Mouse (Mus musculus): ENCODE results near the gene Gbp6.
"Not testable (repeated sequence)": the region's sequence is repeated elsewhere in the genome, so short reads cannot be mapped to it uniquely, and the experiment has no call there.

Gene Gbp6

DNA sequence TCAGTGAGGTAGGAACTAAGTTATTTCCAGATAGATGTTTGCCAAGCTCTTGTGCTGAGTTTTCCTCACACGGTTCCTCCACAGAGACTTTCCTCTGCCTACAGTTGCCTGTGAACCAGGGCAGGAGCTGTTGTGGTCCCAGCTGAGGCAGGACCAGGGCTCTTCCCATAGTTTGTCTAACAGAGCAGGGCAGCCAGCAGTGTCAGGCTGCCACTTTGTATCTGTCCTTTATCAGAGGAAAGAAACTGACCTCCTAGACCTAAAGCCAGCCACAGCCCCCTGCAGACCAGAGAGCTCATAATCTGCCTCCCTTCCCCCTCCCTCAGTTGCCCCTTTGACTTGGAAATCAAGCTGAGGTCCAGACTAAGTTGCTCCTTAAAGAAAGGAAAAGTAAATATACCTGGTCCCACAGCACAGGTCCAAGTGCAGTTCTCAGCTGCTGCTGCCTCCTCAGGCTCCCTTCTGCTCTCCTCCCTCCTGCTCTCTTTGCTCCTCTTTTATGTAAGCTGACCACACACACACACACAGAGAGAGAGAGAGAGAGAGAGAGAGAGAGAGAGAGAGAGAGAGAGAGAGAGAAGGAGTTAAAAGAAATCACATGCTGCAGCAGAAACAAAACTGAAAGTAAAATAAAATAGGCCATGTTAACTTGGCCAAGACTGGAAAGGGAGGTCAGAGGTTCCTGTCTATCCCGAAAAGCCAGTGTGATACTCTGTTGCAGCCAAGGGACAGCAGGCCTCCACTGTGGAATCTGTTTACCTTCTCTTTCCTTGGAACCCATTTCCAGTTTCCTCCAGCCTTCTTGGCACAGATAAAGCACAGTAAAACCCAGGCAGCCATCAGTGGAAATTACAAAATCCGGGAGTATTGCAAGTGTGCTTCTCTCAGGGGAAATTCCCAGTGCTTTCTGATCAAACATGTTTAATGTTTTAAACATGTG lies at the start of gene Gbp6, which contains the start of gene Gm43302:
Gene Gbp6 (minus strand): TSS at position 473 of the 940 bp plus-strand sequence.
Gene Gm43302 (minus strand): TSS at position 470 of the 940 bp plus-strand sequence.
- not testable (repeated sequence) for DNase-seq (ENCODE audit: low read depth, low spot score)

- peak; percentile 65 for DNase-seq (ENCODE audit: low read depth, low spot score)
Observed at GRCm38 (mm10) chr5:105341281-105341680, 47.8 kb upstream of the Gbp6 start.

- DNase-seq (ENCODE audit: low read depth, low spot score): no peak
Observed at GRCm38 (mm10) chr5:105322543-105322942, 29.0 kb upstream of the Gbp6 start.

DNA sequence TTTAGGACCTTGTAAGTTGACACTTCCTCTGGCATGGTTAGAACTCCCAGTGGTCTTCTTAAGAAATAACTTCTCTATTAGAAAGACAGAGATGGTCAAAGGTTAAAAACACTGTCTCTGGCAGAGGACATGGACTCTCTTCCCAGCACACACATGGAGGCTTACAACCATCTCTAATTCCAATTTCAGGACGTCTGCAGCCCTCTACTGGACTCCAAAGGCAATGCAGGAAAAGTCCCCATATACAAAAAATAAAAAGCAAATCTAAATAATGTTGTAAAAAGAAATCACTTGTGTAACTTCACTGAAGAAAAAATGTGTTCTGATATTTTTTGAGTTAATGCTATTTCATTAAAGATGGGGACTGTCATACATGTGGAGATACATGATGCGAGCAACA lies 17.4 kb upstream of the Gbp6 start:
- peak; percentile 27 for DNase-seq (ENCODE audit: low read depth, low spot score)

DNA sequence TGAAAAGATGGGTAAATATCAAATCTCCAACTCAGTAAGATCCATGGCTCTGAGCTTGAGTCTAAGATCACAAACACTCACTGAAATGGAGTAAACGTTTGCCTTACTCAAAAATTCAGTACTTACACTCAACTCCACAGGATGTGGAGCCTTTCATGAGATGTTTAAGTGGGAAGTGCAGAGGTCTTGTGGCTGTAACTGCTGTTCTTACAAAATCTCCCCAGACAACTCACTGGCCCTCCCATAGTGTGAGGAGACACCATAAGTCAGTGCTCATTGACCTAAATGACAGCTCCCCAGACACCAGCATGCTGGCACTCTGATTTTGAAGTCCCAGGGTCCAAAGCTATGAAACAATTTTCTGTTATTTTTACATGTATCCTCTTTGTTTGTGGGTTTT lies 15.7 kb upstream of the Gbp6 start:
- DNase-seq (ENCODE audit: low read depth, low spot score): not testable (repeated sequence)

DNA sequence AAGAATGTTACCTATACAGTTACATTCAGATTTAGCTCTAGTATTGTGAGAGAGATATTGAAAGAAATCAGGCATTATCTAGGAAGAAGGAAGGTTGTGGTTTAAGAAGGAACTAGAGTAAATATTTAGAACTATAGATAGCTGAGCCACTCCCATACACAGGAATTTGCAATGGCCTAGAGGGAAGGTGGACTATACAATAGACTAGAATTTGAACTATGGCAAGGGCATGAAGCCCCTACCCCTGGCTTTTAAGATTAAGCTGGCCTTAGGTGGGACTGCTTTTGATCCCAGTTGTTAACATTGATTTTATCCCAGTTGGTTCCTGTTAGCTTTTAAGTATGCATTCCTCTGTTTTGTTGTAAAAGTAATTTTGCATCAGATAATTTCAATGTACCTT lies 13.4 kb upstream of the Gbp6 start:
- DNase-seq (ENCODE audit: low read depth, low spot score): peak; percentile 53

GRCm38 (mm10) chr5:105306159-105306581 lies 12.7 kb upstream of the Gbp6 start:
- no peak for DNase-seq (ENCODE audit: low read depth, low spot score)

DNA sequence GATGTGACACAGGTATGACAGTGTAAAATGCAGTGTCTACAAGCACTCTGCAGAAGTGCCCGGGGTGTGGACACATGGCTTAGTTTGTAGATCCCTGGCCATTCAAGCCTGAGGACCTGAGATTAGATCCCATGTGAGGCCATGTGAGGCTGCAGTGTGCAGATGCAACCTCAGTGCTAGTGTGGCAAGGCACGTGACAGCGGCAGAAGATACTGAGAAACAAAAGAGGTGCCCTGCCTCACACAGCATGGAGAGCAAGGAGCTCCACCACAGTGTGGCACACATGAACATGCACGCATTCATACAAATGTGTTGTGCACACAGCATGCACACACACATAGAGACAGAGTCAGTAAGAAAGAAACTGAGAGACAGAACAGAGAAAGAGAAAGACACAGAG lies 12.2 kb upstream of the Gbp6 start:
- not testable (repeated sequence) for DNase-seq (ENCODE audit: low read depth, low spot score)

DNA sequence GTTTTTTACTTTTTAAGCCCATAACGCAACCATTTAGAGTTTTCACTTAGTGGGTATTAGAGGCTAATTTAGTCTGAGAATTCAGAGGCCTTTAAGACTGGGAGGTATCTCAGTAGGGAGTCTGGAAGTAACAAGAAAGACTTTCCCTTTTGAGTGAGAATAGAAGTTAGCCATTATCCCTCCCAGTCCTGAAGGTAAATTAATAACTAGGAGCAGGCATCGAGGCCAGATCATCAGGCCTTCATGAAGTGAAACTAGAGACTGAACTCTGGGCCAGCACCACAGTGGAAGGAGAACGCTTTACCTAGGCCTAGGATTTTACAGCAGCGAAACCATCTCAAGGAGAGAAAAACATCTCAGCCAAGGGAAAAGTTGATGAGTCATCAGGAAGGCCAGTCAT lies 8.5 kb upstream of the Gbp6 start:
- DNase-seq (ENCODE audit: low read depth, low spot score): no peak

- no peak for DNase-seq (ENCODE audit: low read depth, low spot score)
Observed at GRCm38 (mm10) chr5:105301531-105301930, 8.0 kb upstream of the Gbp6 start.

GRCm38 (mm10) chr5:105295746-105296145 lies 2.2 kb upstream of the Gbp6 start:
- no peak for DNase-seq (ENCODE audit: low read depth, low spot score)

GRCm38 (mm10) chr5:105292492-105292891 lies 1.0 kb downstream of the Gbp6 start:
- no peak for DNase-seq (ENCODE audit: low read depth, low spot score)

GRCm38 (mm10) chr5:105290921-105291320 lies 2.6 kb downstream of the Gbp6 start:
- DNase-seq (ENCODE audit: low read depth, low spot score): not testable (repeated sequence)

DNA sequence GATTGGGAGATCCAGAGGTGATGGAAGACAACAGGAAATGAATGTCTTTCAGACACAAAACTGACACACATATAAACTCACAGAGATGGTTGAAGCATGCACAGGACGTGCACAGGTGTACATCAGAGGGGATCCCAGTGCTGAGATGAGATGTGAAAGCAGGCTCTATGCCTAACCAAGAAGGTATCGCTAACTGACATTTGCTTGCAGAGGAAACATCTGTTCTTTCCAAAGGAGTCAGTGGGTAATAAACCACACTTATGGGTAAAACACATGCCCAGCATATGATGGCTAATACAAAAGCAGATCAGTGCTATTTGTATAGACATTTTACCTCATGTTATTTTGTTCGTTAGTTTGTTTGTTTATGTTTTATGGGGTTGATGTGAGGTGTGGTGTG lies 32.8 kb downstream of the Gbp6 start:
- not testable (repeated sequence) for DNase-seq (ENCODE audit: low read depth, low spot score)

DNA sequence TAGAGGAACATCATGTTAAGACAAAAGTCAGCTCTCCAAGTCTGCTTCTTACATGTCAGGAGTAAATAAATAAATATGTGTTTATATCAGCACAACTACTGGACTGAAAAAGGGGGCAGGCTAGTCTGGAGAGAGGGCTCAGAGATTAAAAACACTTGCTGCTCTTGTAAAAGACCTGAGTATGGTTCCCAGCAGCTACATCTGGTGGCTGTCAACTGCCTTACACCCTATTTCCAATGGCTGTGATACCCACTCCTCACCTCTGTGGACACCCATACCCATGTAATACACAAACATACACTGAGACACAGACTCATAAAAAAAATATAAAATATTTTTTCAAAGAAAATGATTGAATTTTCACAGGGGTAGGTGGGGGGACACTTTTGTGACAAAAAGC lies 41.0 kb downstream of the Gbp6 start:
- DNase-seq (ENCODE audit: low read depth, low spot score): no peak

DNA sequence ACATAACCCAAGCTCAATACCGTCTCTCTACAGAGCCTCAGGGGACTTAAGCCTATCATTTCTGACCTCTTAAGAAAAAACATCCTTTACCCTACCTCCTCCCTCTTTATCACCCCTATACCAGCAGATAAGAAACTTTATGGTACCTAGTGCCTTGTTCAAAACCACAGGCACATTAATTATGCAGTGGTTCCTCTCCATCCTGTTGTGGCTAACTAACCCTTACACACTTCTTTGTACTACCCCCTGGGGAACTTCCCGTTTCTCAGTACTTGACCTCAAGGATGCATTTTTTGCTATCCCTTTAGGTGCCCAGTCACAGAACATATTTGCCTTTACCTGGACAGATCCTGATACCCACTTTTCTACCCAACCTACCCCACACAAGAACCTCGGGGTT lies 48.8 kb downstream of the Gbp6 start:
- not testable (repeated sequence) for DNase-seq (ENCODE audit: low read depth, low spot score)

- not testable (repeated sequence) for DNase-seq (ENCODE audit: low read depth, low spot score)
Observed at GRCm38 (mm10) chr5:105240982-105241381, 52.5 kb downstream of the Gbp6 start.

DNA sequence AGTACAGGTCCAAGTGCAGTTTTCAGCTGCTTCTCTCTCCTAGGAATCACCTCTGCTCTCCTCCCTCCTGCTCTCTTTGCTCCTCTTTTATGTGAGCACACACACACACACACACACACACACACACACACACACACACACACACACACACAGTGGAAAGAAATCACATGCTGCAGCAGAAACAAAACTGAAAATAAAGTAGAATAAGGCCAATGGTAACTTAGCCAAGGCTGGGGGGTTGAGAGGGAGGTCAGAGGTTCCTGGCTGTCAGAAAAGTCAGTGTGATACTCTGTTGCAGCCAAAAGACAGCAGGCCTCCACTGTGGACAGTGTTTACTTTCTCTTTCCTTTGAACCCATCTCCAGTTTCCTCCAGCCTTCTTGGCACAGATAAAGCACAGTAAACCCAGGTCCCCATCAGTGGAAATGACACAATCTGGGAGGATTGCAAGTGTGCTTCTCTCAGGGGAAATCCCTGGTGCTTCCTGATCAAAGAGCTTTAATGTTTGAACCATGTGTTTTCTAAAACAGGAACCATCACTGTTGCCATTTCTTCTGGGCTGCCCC lies 53.9 kb downstream of the Gbp6 start, which contains the start of gene Gbp10:
Gene Gbp10 (minus strand): TSS at position 51 of the 565 bp plus-strand sequence.
- DNase-seq (ENCODE audit: low read depth, low spot score): not testable (repeated sequence)

DNA sequence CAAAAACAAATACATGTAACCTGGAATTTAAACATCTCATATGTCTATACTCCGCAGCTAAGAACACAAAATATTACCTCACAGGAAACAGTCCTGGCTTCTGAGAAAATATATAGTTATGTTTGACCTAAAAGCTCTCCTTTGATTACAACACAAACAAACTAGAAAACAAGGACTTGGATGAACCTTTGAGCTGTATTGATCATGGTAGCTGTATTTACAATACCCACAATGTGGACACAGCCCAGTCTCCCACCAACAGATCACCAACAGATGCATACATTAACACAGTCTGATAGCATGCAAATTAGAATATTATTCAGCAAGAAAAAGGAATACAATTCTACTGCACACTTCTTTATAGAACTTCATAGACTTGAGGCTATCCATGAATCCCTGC lies 55.1 kb downstream of the Gbp6 start:
- not testable (repeated sequence) for DNase-seq (ENCODE audit: low read depth, low spot score)

DNA sequence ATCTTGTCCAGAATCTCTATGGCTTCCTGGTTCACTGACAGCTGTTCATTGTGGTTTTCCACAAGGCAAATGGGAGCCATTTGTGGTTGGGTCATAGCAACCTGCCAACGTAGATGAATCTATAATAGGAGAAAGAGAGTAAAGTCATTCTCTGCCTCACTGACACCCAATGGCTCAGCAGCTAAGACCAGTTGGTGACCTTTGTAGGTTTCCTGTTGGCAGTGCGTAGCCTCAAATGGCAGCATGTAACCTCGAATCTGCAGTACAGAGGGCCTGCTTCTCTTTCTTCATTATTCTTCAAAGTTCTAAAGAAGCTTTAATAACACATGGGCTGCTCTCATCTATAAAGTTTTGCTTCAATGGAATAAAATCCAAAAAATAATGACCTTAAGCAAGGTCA lies 57.5 kb downstream of the Gbp6 start:
- DNase-seq (ENCODE audit: low read depth, low spot score): not testable (repeated sequence)

Measured in R1 (cell line).